Mouse (Mus musculus): ENCODE data around the gene Stx1b. TPM values are rescaled to one million over a fixed set of nuclear protein-coding genes. Genes with fewer than 3 reads are reported as not detected.
A peak's percentile ranks its signal among the peaks of the same experiment; 100 is the strongest.

The Stx1b gene
- polyA plus RNA-seq, 1 experiment from 2014 or later, result 0.80 TPM

DNA sequence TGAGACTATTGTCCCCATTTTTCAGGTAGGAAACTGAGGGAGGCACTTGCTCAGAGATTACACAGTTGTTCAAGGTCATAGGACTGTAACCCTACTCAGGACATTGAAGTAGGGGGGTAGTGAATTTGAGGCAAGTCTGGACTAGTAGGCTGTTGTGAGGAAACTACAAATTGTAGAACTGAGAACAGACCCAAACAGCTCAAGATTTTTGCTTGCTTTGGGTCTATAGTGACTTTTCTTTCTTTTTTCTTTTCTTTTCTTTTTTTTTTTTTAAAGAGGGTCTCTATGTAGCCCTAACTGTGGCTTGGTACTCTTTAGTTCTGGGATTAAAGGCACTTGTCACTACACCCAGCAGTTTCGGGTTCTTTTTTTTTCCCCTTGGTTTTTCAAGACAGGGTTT is 51.8 kb downstream of the Stx1b start:
- no peak for ATAC-seq (ENCODE audit: low FRiP score, low TSS enrichment)
- 95% methylated on average over 1 of the region's 1 CpGs for WGBS

DNA sequence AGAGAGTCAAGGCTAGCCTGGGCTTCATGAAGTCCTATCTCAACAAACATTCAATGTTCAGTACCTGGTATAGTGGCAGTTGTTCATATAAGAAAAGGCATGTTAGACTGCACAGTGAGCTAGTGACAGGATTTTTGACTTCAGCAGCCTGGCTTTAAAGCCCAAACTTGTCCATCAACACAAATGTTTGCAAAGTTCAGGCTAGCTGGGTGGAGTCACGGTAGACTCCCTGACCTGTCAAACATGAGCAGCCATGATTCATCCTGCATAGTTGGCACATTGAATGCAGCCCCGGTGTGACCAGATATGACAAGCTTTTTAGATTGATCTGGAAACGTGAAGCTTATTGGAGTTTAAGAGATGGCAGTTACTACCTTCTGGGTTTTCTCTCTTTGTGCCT is 52.3 kb downstream of the Stx1b start:
- DNase-seq (ENCODE audit: low spot score), result peak; percentile 32
- ATAC-seq (ENCODE audit: low FRiP score, low TSS enrichment), result no peak
- Histone ChIP-seq H3K27me3 (ENCODE audit: control insufficient read depth, insufficient read depth, low read length) (no peaks in the 10 kb centered on the region), H3K9ac (ENCODE audit: low read length) (no peak overlapping the region), H3K4me1 (replicated peaks; ENCODE audit: control insufficient read depth, insufficient read depth) (peaks cover 4% of the 10 kb centered on the region; the same call in 1 of the 2 replicates), H3K9me3 (ENCODE audit: control insufficient read depth, low read length) (no peaks in the 10 kb centered on the region), H3K36me3 (ENCODE audit: control insufficient read depth, insufficient read depth, low read length) (peaks cover 3% of the 10 kb centered on the region; the same call in 1 of the 2 replicates), H3K27ac (replicated peaks) (0 out of 2 replicates have a peak overlapping the region, but pooled peaks have one; percentile 56), H3K4me2 (replicated peaks; ENCODE audit: low read depth) (no peak overlapping the region), H3K4me3 (ENCODE audit: low read depth, low read length) (no peak overlapping the region)
- WGBS, result 41% methylated on average over 3 of the region's 3 CpGs
- TF ChIP-seq CTCF (IDR thresholded peaks at IDR 0.05; ENCODE audit: low read depth), result no peak
- no peak for TF ChIP-seq EP300 (optimal IDR thresholded peaks at IDR 0.05)

More for the DNA sequence above, 51.8 kb downstream of the Stx1b start:
- H3K27me3 ChIP-seq (ENCODE audit: control insufficient read depth, insufficient read depth, low read length), result no peaks in the 10 kb centered on the region
- no peak overlapping the region for H3K9ac ChIP-seq (ENCODE audit: low read length)
- H3K36me3 ChIP-seq (ENCODE audit: control insufficient read depth, insufficient read depth, low read length), result peaks cover 3% of the 10 kb centered on the region; the same call in 1 of the 2 replicates
- no peak overlapping the region for H3K4me3 ChIP-seq (ENCODE audit: low read depth, low read length)
- TF ChIP-seq EP300 (optimal IDR thresholded peaks at IDR 0.05) (no peak), CTCF (IDR thresholded peaks at IDR 0.05; ENCODE audit: low read depth) (no peak)
- H3K4me1 ChIP-seq (replicated peaks; ENCODE audit: control insufficient read depth, insufficient read depth), result peaks cover 4% of the 10 kb centered on the region; the same call in 1 of the 2 replicates
- no peak overlapping the region for H3K4me2 ChIP-seq (replicated peaks; ENCODE audit: low read depth)
- 0 out of 2 replicates have a peak overlapping the region, but pooled peaks have one; percentile 35 for H3K27ac ChIP-seq (replicated peaks)
- H3K9me3 ChIP-seq (ENCODE audit: control insufficient read depth, low read length), result no peaks in the 10 kb centered on the region
- no peak for DNase-seq (ENCODE audit: low spot score)

DNA sequence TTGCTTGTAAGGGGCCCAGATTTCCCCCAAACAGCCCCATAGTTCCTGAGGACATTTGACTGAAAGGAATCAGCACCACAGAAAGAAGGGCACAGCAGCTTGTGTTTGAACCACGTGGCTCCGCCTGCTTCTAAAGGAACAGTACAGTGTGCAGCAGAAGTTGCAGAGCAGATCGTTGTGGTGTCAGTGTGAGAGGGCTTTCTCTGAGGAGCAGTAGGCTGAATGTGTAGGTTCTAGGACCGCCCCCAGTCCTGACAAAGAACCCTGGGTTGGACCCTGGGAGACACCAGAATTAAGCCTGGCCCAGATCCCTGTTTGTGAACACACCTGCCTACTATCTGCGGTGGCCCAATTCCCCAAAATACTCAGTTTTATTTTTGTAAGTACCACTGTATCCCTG is 53.1 kb downstream of the Stx1b start:
- 58% methylated on average over 5 of the region's 5 CpGs for WGBS
- 0 out of 2 replicates have a peak overlapping the region, but pooled peaks have one; percentile 86 for H3K4me2 ChIP-seq (replicated peaks; ENCODE audit: low read depth)

DNA sequence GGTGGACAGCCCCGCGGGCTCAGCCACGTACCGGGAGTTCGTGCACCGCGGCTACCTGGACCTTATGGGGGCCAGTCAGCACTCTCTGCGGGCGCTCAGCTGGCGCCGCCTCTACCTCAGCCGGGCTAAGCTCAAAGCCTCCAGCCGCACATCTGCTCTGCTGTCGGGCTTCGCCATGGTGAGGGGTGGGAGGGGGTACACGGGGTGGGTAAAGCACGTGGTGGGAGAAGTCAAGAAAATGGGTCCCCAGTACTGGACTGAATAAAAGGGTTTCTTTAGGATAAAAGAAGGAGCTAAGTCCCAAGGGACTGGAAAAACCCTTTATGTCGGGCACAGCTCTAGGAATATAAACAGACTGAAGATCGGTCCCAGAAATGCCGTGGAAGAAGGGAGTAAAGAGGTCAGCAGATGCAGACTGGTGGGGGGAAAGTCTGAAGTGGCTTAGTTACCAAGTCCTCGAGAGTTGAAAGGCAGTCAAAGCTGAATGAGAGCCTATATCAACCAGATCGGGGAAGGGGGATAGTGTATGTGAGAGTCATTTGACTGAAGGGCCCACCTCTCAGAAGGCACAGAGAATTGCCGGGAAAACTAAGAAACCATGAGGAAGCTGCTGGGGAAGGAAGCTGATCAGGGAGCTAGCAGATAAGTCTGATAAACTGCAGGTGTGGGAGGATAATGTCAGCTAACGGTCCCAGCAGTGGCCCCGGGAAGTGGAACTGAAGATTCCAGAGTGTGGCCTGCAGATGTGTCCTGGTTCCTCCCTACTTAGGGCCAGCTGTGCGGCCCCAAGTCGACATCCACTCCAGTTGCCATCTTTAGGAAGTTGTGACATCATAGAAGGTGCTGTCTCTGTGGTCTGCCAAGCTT is 54.1 kb downstream of the Stx1b start:
- H3K27ac ChIP-seq (replicated peaks), result peak overlapping the region; percentile 91
- no peaks in the 10 kb centered on the region for H3K9me3 ChIP-seq (ENCODE audit: control insufficient read depth, low read length)
- 3% methylated on average over 27 of the region's 27 CpGs for WGBS
- peaks cover 4% of the 10 kb centered on the region; the same call in 1 of the 2 replicates for H3K4me1 ChIP-seq (replicated peaks; ENCODE audit: control insufficient read depth, insufficient read depth)
- peak overlapping the region; percentile 86 for H3K4me2 ChIP-seq (replicated peaks; ENCODE audit: low read depth)
- peak overlapping the region; percentile 74 for H3K4me3 ChIP-seq (ENCODE audit: low read depth, low read length)
- no peak for DNase-seq (ENCODE audit: low spot score)
- H3K27me3 ChIP-seq (ENCODE audit: control insufficient read depth, insufficient read depth, low read length), result no peaks in the 10 kb centered on the region
- ATAC-seq (ENCODE audit: low FRiP score, low TSS enrichment), result peak; percentile 16; the same call in 1 of the 2 replicates
- peak overlapping the region; percentile 95 for H3K9ac ChIP-seq (ENCODE audit: low read length)
- H3K36me3 ChIP-seq (ENCODE audit: control insufficient read depth, insufficient read depth, low read length), result peaks cover 3% of the 10 kb centered on the region; the same call in 1 of the 2 replicates
- TF ChIP-seq CTCF (IDR thresholded peaks at IDR 0.05; ENCODE audit: low read depth) (no peak), EP300 (optimal IDR thresholded peaks at IDR 0.05) (no peak)

More for the DNA sequence above, 53.1 kb downstream of the Stx1b start:
- Histone ChIP-seq H3K27me3 (ENCODE audit: control insufficient read depth, insufficient read depth, low read length) (no peaks in the 10 kb centered on the region), H3K4me1 (replicated peaks; ENCODE audit: control insufficient read depth, insufficient read depth) (peaks cover 4% of the 10 kb centered on the region; the same call in 1 of the 2 replicates), H3K27ac (replicated peaks) (0 out of 2 replicates have a peak overlapping the region, but pooled peaks have one; percentile 56), H3K4me3 (ENCODE audit: low read depth, low read length) (no peak overlapping the region), H3K9me3 (ENCODE audit: control insufficient read depth, low read length) (no peaks in the 10 kb centered on the region), H3K36me3 (ENCODE audit: control insufficient read depth, insufficient read depth, low read length) (peaks cover 3% of the 10 kb centered on the region; the same call in 1 of the 2 replicates), H3K9ac (ENCODE audit: low read length) (no peak overlapping the region)
- DNase-seq (ENCODE audit: low spot score), result no peak
- no peak for TF ChIP-seq CTCF (IDR thresholded peaks at IDR 0.05; ENCODE audit: low read depth)
- no peak for TF ChIP-seq EP300 (optimal IDR thresholded peaks at IDR 0.05)
- ATAC-seq (ENCODE audit: low FRiP score, low TSS enrichment), result no peak

DNA sequence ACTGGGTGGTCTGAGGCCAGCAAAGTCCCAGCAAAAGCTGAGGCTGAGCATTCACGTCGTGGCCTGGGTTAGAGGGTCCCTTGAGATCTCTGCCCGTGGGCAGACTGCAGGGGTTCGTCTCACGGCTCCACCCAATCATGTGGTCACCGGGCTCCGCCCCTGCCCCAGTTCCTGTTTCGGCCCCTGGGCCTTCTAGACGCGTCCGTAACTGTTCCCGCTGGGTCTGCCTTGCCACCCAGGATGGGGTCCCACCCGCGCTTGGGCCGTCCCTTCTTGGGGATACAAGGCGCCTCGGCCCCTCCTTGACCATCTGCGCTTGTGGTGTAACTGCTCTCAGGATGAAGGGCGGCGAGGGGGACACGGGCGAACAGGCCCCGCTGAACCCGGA is 54.7 kb downstream of the Stx1b start, which contains the start of gene Orai3:
Gene Orai3 (plus strand): TSS at position 165 of the 388 bp plus-strand sequence.
- no peak for TF ChIP-seq EP300 (optimal IDR thresholded peaks at IDR 0.05)
- no peak for TF ChIP-seq CTCF (IDR thresholded peaks at IDR 0.05; ENCODE audit: low read depth)
- 1% methylated on average over 24 of the region's 24 CpGs for WGBS
- peak; percentile 75 for ATAC-seq (ENCODE audit: low FRiP score, low TSS enrichment)
- peaks cover 4% of the 10 kb centered on the region; the same call in 1 of the 2 replicates for H3K4me1 ChIP-seq (replicated peaks; ENCODE audit: control insufficient read depth, insufficient read depth)
- H3K27ac ChIP-seq (replicated peaks), result peak within 1 kb of the TSS; percentile 91
- peaks cover 3% of the 10 kb centered on the region; the same call in 1 of the 2 replicates for H3K36me3 ChIP-seq (ENCODE audit: control insufficient read depth, insufficient read depth, low read length)
- peak within 1 kb of the TSS; percentile 86 for H3K4me2 ChIP-seq (replicated peaks; ENCODE audit: low read depth)
- peak within 1 kb of the TSS; percentile 74 for H3K4me3 ChIP-seq (ENCODE audit: low read depth, low read length)
- H3K9ac ChIP-seq (ENCODE audit: low read length), result peak within 1 kb of the TSS; percentile 95
- peak; percentile 90 for DNase-seq (ENCODE audit: low spot score)
- H3K27me3 ChIP-seq (ENCODE audit: control insufficient read depth, insufficient read depth, low read length), result no peaks in the 10 kb centered on the region
- H3K9me3 ChIP-seq (ENCODE audit: control insufficient read depth, low read length), result no peaks in the 10 kb centered on the region
